Mouse (Mus musculus) kidney, adult 8-10 months (tissue): ENCODE data around the gene Rrh.
"Not testable (repeated sequence)": the region's sequence is repeated elsewhere in the genome, so short reads cannot be mapped to it uniquely, and the experiment has no call there.

Source experiments
- DNase-seq, 2 experiments: peaks; one replicate each; pipeline ENCODE4 v3.0.0; 2022

The Rrh gene

GRCm38 (mm10) chr3:129781435-129781834, 41.0 kb downstream of the Rrh start:
- no peak for DNase-seq

GRCm38 (mm10) chr3:129771210-129771609, 51.2 kb downstream of the Rrh start:
- DNase-seq = no peak

GRCm38 (mm10) chr3:129766971-129767794, 55.2 kb downstream of the Rrh start:
- DNase-seq = peak; percentile 55 to 83

- no peak for DNase-seq
Measured at GRCm38 (mm10) chr3:129766106-129766505, 56.3 kb downstream of the Rrh start.

GRCm38 (mm10) chr3:129757599-129757998, 64.8 kb downstream of the Rrh start:
- DNase-seq = not testable (repeated sequence)

- DNase-seq = peak; percentile 74 to 84
Measured at GRCm38 (mm10) chr3:129754650-129755604, 67.5 kb downstream of the Rrh start, which contains the start of gene Egf. Gene Egf, minus strand, starts transcription at chr3:129755316.
